In the genomic region with DNA sequence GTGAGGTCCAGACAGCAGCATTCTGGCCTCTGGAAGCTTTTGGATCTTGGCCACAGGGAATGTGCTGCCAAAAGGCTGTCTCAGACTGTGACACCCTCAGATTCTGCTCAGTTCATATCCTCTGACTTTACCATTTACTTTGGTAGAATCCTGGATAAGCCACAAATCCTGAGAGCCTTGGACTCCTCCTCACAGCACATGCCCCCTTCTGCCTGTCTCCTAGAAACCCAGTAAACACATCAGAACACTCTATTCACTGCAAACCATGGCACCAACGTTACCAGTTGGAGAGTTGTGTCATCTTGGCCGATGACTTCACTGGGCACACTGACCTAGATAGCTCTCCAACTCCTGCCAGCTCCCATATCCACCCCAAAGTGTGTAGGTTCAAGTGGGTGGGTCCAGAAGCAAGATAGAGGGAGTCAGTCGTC, we compare ENCODE assay signal across 10 mouse cellular contexts.
DNase-seq lines count a peak whose midpoint lies in the region; ATAC-seq and TF ChIP-seq lines count a peak whose summit lies in the region.
"Had no signal": no experiment of that assay in that cellular context is flagged by ENCODE, and none has a peak within 500 bp of the region (broad histone marks: within the 10 kb centered on the region; RNA-seq: fewer than 3 reads in every experiment).

No protein-coding gene starts in this region.

- TF ChIP-seq CTCF in left cerebral cortex, adult 2 months (IDR thresholded peaks at IDR 0.05), result no peak

- H3K36me3 ChIP-seq in lung, embryonic 15.5 days, result no peaks in the 10 kb centered on the region

- H3K4me1 ChIP-seq in lung, embryonic 15.5 days, result peaks cover 31% of the 10 kb centered on the region

- DNase-seq in gastrocnemius, adult 18-20 months (ENCODE audit: low spot score), result peak; percentile 3
- no peak for DNase-seq in gastrocnemius, postnatal 25 days
- DNase-seq in left cerebral cortex, postnatal 4 days, result peak; percentile 69
- DNase-seq in left cerebral cortex, adult 2 months (ENCODE audit: extremely low spot score in 1 of 2, low spot score in 2 of 2), result no peak
- peak; percentile 37 for DNase-seq in adrenal gland, postnatal 25 days
- no peak for DNase-seq in thymus, postnatal 25 days
- DNase-seq in testis, postnatal 14 days (ENCODE audit: low spot score), result no peak
- DNase-seq: liver, postnatal 0 days had no signal

- 39% methylated on average over 3 of the region's 3 CpGs for WGBS in lung, embryonic 15.5 days

- H3K9ac ChIP-seq in lung, embryonic 15.5 days, result no peak overlapping the region
- H3K9ac ChIP-seq: liver, postnatal 0 days had no signal

- no peak overlapping the region for H3K27ac ChIP-seq in left cerebral cortex, adult 2 months
- H3K27ac ChIP-seq in lung, embryonic 15.5 days, result 0 out of 2 replicates have a peak overlapping the region, but pooled peaks have one; percentile 7

- H3K4me2 ChIP-seq in lung, embryonic 15.5 days, result no peak overlapping the region

- intact Hi-C loops in left cerebral cortex, postnatal 4 days (cut with DNase I), result no loop called here
- intact Hi-C loops in left cerebral cortex, adult 2 months (cut with DNase I), result no loop called here

- no peaks in the 10 kb centered on the region for H3K27me3 ChIP-seq in lung, embryonic 15.5 days

- H3K4me3 ChIP-seq in left cerebral cortex, adult 2 months, result no peak overlapping the region
- no peak overlapping the region for H3K4me3 ChIP-seq in lung, embryonic 15.5 days
- H3K4me3 ChIP-seq: erythroblast, embryonic 14.5 days had no signal

- peak; percentile 17; the same call in 1 of the 2 replicates for ATAC-seq in lung, embryonic 15.5 days (ENCODE audit: borderline replicate concordance, extremely low read depth, low FRiP score, low TSS enrichment)
- ATAC-seq: liver, postnatal 0 days had no signal

- no peaks in the 10 kb centered on the region for H3K9me3 ChIP-seq in lung, embryonic 15.5 days

Comparison
In these comparisons a context has a peak if more than half of its experiments do, and no peak if none do; other contexts are left out.
1. DNase-seq: peak in gastrocnemius, adult 18-20 months (single experiment), left cerebral cortex, postnatal 4 days (single experiment) and adrenal gland, postnatal 25 days (single experiment); none in gastrocnemius, postnatal 25 days (single experiment), left cerebral cortex, adult 2 months (0 of 2), thymus, postnatal 25 days (single experiment) and testis, postnatal 14 days (single experiment).